ENCODE assay signal across 11 mouse cellular contexts in genomic region chr12:107715871-107716270, GRCm38 (mm10).
DNase-seq lines count a peak whose midpoint lies in the region; ATAC-seq lines count a peak whose summit lies in the region.
"Had no signal": no experiment of that assay in that cellular context is flagged by ENCODE, and none has a peak within 500 bp of the region (broad histone marks: within the 10 kb centered on the region; RNA-seq: fewer than 3 reads in every experiment).

No protein-coding gene starts in this region.

- peaks cover 17% of the 10 kb centered on the region; the same call in 1 of the 2 replicates for H3K27me3 ChIP-seq in limb, embryonic 13.5 days
- H3K27me3 ChIP-seq: heart, embryonic 15.5 days had no signal

- H3K9me3 ChIP-seq in limb, embryonic 13.5 days: no peaks in the 10 kb centered on the region
- H3K9me3 ChIP-seq: heart, embryonic 15.5 days had no signal

- intact Hi-C loops in heart, postnatal 14 days (cut with DNase I): no loop called here

- no peak overlapping the region for H3K4me3 ChIP-seq in limb, embryonic 13.5 days
- H3K4me3 ChIP-seq: heart, embryonic 15.5 days had no signal

- H3K27ac ChIP-seq in limb, embryonic 13.5 days: no peak overlapping the region
- H3K27ac ChIP-seq: heart, embryonic 15.5 days had no signal

- H3K36me3 ChIP-seq in limb, embryonic 13.5 days: no peaks in the 10 kb centered on the region
- H3K36me3 ChIP-seq: heart, embryonic 15.5 days had no signal

- peaks cover 44% of the 10 kb centered on the region for H3K4me1 ChIP-seq in limb, embryonic 13.5 days

- no peak overlapping the region for H3K4me2 ChIP-seq in limb, embryonic 13.5 days (replicated peaks)
- H3K4me2 ChIP-seq: heart, embryonic 15.5 days had no signal

- DNase-seq in heart, postnatal 14 days: peak; percentile 11 to 14
- DNase-seq in heart, adult 11 months: no peak
- peak; percentile 12 for DNase-seq in urinary bladder, postnatal 25 days (ENCODE audit: low spot score)
- DNase-seq in urinary bladder, postnatal 10 days (ENCODE audit: low spot score): no peak
- DNase-seq: kidney, postnatal 25 days; right cerebral cortex, adult 18-20 months had no signal

- 36% methylated on average over 6 of the region's 6 CpGs for WGBS in limb, embryonic 13.5 days

- 0 out of 2 replicates have a peak, but pooled peaks have one; percentile 10 for ATAC-seq in limb, embryonic 13.5 days (ENCODE audit: low FRiP score, low read depth)
- ATAC-seq in megakaryocyte progenitor cell, adult 5-6 weeks (replicated peaks; ENCODE audit: poor library complexity): no peak
- no peak for ATAC-seq in inflammation-experienced regulatory T-cells, adult 6 months
- ATAC-seq: midbrain, embryonic 16.5 days had no signal

- no peak overlapping the region for H3K9ac ChIP-seq in limb, embryonic 13.5 days
- H3K9ac ChIP-seq: heart, embryonic 15.5 days had no signal

Comparison
In these comparisons a context has a peak if more than half of its experiments do, and no peak if none do; other contexts are left out.
1. DNase-seq: peak in heart, postnatal 14 days (2 of 2) and urinary bladder, postnatal 25 days (single experiment); none in heart, adult 11 months (single experiment) and urinary bladder, postnatal 10 days (single experiment).